Mouse (Mus musculus): ENCODE results near the gene Iqce.

DNA sequence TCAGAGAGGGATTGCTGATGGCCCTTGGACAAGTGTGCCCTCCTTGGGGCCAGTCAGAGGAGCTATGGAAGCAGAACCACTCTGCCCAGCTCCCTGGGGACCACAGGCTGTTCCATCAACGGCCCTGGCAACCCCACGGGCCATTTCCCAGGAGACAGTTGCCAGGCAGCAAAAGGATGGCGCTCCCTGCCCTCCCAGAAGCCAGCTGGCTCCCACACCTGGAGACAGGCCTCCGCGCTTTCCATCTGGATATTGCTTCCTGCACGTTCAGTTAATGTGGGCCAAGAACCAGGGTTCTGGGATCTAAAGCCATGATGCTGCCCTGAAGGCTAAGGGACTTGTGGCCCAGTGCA, 65.1 kb downstream of the Iqce start:
- TF ChIP-seq CTCF (IDR thresholded peaks at IDR 0.05; ENCODE audit: control insufficient read depth, insufficient read depth, insufficient read length) (no peak), MYOG (IDR thresholded peaks at IDR 0.05; ENCODE audit: control insufficient read depth, extremely low read depth, insufficient read length) (no peak), USF1 (IDR thresholded peaks at IDR 0.05; ENCODE audit: low read depth) (no peak), MYOD1 (IDR thresholded peaks at IDR 0.05; ENCODE audit: control insufficient read depth, insufficient read length, low read depth) (no peak)

Measured in C2C12 (cell line).